Mouse (Mus musculus) hematopoietic stem cell, adult 5-6 weeks (primary cell): ENCODE data around the gene Runx3. TPM values are rescaled to one million over a fixed set of nuclear protein-coding genes. Genes with fewer than 3 reads are reported as not detected.
A peak's percentile ranks its signal among the peaks of the same experiment; 100 is the strongest.

Experiments
- ATAC-seq, 2 experiments: fragments of 125-278 bp in 1 of 2; replicated peaks in 1 of 2; 2 replicates each; pipeline ENCODE4 v1.8.0; 2016 to 2017; ENCODE audit warnings: inconsistent platforms in 2 of 2, mild to moderate bottlenecking in 2 of 2, moderate number of reproducible peaks in 2 of 2, low read depth in 1 of 2, moderate TSS enrichment in 1 of 2; ENCODE audit not compliant: low FRiP score in 2 of 2, poor library complexity in 2 of 2, severe bottlenecking in 2 of 2, insufficient read depth in 1 of 2, low TSS enrichment in 1 of 2
- total RNA-seq: library from RNA; stranded (forward); fragments of 172-1452, 232-1000 nt; gene quantifications from 2 replicates; pipeline ENCODE4 v1.2.3, GENCODE M21; 2017

Gene Runx3
- total RNA-seq: 12.9 and 30.4 TPM in 2 replicates

GRCm38 (mm10) chr4:135120342-135121100, at the start of gene Runx3:
Runx3 (plus strand) TSS chr4:135120652.
- ATAC-seq: peak; percentile 97 to 98

- no peak for ATAC-seq
Measured at GRCm38 (mm10) chr4:135072671-135073070, 47.8 kb upstream of the Runx3 start.

- ATAC-seq: no peak
Measured at GRCm38 (mm10) chr4:135073523-135073922, 46.9 kb upstream of the Runx3 start.

- ATAC-seq: no peak
Measured at GRCm38 (mm10) chr4:135074646-135075045, 45.8 kb upstream of the Runx3 start.

GRCm38 (mm10) chr4:135075360-135075759, 45.1 kb upstream of the Runx3 start:
- ATAC-seq: no peak

GRCm38 (mm10) chr4:135076611-135077010, 43.8 kb upstream of the Runx3 start:
- ATAC-seq: no peak

GRCm38 (mm10) chr4:135077196-135077595, 43.3 kb upstream of the Runx3 start:
- ATAC-seq: no peak

- peak; percentile 34 to 65 for ATAC-seq
Measured at GRCm38 (mm10) chr4:135079859-135080640, 40.4 kb upstream of the Runx3 start.

GRCm38 (mm10) chr4:135080641-135080920, 39.9 kb upstream of the Runx3 start:
- peak in 1 of 2 experiments; percentile 34; a peak in 1 of 4 replicates for ATAC-seq

GRCm38 (mm10) chr4:135083089-135083488, 37.4 kb upstream of the Runx3 start:
- ATAC-seq: no peak

GRCm38 (mm10) chr4:135085077-135085853, 35.2 kb upstream of the Runx3 start:
- ATAC-seq: peak; percentile 75 to 77

GRCm38 (mm10) chr4:135090613-135091012, 29.8 kb upstream of the Runx3 start:
- ATAC-seq: no peak

- no peak for ATAC-seq
Measured at GRCm38 (mm10) chr4:135092871-135093270, 27.6 kb upstream of the Runx3 start.

GRCm38 (mm10) chr4:135095693-135096092, 24.8 kb upstream of the Runx3 start:
- ATAC-seq: no peak

GRCm38 (mm10) chr4:135097910-135098891, 22.3 kb upstream of the Runx3 start:
- ATAC-seq: peak; percentile 62 to 68

- ATAC-seq: no peak
Measured at GRCm38 (mm10) chr4:135102019-135102740, 18.3 kb upstream of the Runx3 start.
